Mouse (Mus musculus): ENCODE data around the gene Neurl4. TPM values are rescaled to one million over a fixed set of nuclear protein-coding genes. Genes with fewer than 3 reads are reported as not detected.
A peak's percentile ranks its signal among the peaks of the same experiment; 100 is the strongest.

The Neurl4 gene
- total and polyA plus RNA-seq, 2 experiments from 2014 or later, result 16.7 to 112 TPM

- Histone ChIP-seq H3K4me3 (ENCODE audit: low read depth, low read length) (peak overlapping the region; percentile 81), H3K4me2 (ENCODE audit: low read depth, low read length, poor library complexity, severe bottlenecking) (peak overlapping the region; percentile 86), H3K9me3 (ENCODE audit: low read length) (no peaks in the 10 kb centered on the region), H3K36me3 (ENCODE audit: insufficient read depth, low read length) (peaks cover 11% of the 10 kb centered on the region), H3K4me1 (ENCODE audit: insufficient read depth, low read length) (peaks cover 6% of the 10 kb centered on the region; the same call in 1 of the 2 replicates), H3K27me3 (ENCODE audit: insufficient read depth, low read length) (no peaks in the 10 kb centered on the region), H3K27ac (ENCODE audit: low read depth, low read length) (peak overlapping the region; percentile 94; the same call in 1 of the 2 replicates), H3K9ac (replicated peaks; ENCODE audit: low read length, poor library complexity, severe bottlenecking) (peak overlapping the region; percentile 89; the same call in 1 of the 2 replicates)
- 19% methylated on average over 4 of the region's 4 CpGs for WGBS
- DNase-seq (ENCODE audit: low spot score) (no peak), ATAC-seq (ENCODE audit: low FRiP score) (no peak)
- TF ChIP-seq CTCF (IDR thresholded peaks at IDR 0.05), result no peak
Measured at GRCm38 (mm10) chr11:69899870-69900269, 1.0 kb upstream of the Neurl4 start.

- H3K9ac ChIP-seq (replicated peaks; ENCODE audit: low read length, poor library complexity, severe bottlenecking), result peak overlapping the region; percentile 89
- peak overlapping the region; percentile 86 for H3K4me2 ChIP-seq (ENCODE audit: low read depth, low read length, poor library complexity, severe bottlenecking)
- DNase-seq (ENCODE audit: low spot score) (peak; percentile 99), ATAC-seq (ENCODE audit: low FRiP score) (peak; percentile 85)
- no peak for TF ChIP-seq CTCF (IDR thresholded peaks at IDR 0.05)
- H3K4me1 ChIP-seq (ENCODE audit: insufficient read depth, low read length), result peaks cover 6% of the 10 kb centered on the region; the same call in 1 of the 2 replicates
- peak overlapping the region; percentile 81 for H3K4me3 ChIP-seq (ENCODE audit: low read depth, low read length)
- peak overlapping the region; percentile 94 for H3K27ac ChIP-seq (ENCODE audit: low read depth, low read length)
- no peaks in the 10 kb centered on the region for H3K27me3 ChIP-seq (ENCODE audit: insufficient read depth, low read length)
- H3K36me3 ChIP-seq (ENCODE audit: insufficient read depth, low read length), result peaks cover 24% of the 10 kb centered on the region
- H3K9me3 ChIP-seq (ENCODE audit: low read length), result no peaks in the 10 kb centered on the region
- under 1% methylated on average over 41 of the region's 42 CpGs for WGBS
Measured at GRCm38 (mm10) chr11:69901406-69901846, 554 bp downstream of the Neurl4 start.

- Histone ChIP-seq H3K27ac (ENCODE audit: low read depth, low read length) (peak overlapping the region; percentile 94), H3K4me3 (ENCODE audit: low read depth, low read length) (peak overlapping the region; percentile 81), H3K9ac (replicated peaks; ENCODE audit: low read length, poor library complexity, severe bottlenecking) (peak overlapping the region; percentile 89), H3K36me3 (ENCODE audit: insufficient read depth, low read length) (peaks cover 30% of the 10 kb centered on the region), H3K4me2 (ENCODE audit: low read depth, low read length, poor library complexity, severe bottlenecking) (peak overlapping the region; percentile 86), H3K4me1 (ENCODE audit: insufficient read depth, low read length) (peaks cover 6% of the 10 kb centered on the region; the same call in 1 of the 2 replicates), H3K27me3 (ENCODE audit: insufficient read depth, low read length) (no peaks in the 10 kb centered on the region), H3K9me3 (ENCODE audit: low read length) (no peaks in the 10 kb centered on the region)
- TF ChIP-seq CTCF (IDR thresholded peaks at IDR 0.05), result no peak
- no peak for DNase-seq (ENCODE audit: low spot score)
- ATAC-seq (ENCODE audit: low FRiP score), result 0 out of 2 replicates have a peak, but pooled peaks have one; percentile 2
- under 1% methylated on average over 35 of the region's 39 CpGs for WGBS
Measured at GRCm38 (mm10) chr11:69901993-69902392, 1.1 kb downstream of the Neurl4 start.

- Histone ChIP-seq H3K27me3 (ENCODE audit: insufficient read depth, low read length) (no peaks in the 10 kb centered on the region), H3K9ac (replicated peaks; ENCODE audit: low read length, poor library complexity, severe bottlenecking) (peak overlapping the region; percentile 89; the same call in 1 of the 2 replicates), H3K4me3 (ENCODE audit: low read depth, low read length) (no peak overlapping the region), H3K4me1 (ENCODE audit: insufficient read depth, low read length) (peaks cover 6% of the 10 kb centered on the region; the same call in 1 of the 2 replicates), H3K36me3 (ENCODE audit: insufficient read depth, low read length) (peaks cover 39% of the 10 kb centered on the region), H3K4me2 (ENCODE audit: low read depth, low read length, poor library complexity, severe bottlenecking) (peak overlapping the region; percentile 86), H3K27ac (ENCODE audit: low read depth, low read length) (0 out of 2 replicates have a peak overlapping the region, but pooled peaks have one; percentile 94), H3K9me3 (ENCODE audit: low read length) (no peaks in the 10 kb centered on the region)
- no peak for TF ChIP-seq CTCF (IDR thresholded peaks at IDR 0.05)
- ATAC-seq (ENCODE audit: low FRiP score), result no peak
- 91% methylated on average over 13 of the region's 13 CpGs for WGBS
- DNase-seq (ENCODE audit: low spot score), result no peak
Measured at GRCm38 (mm10) chr11:69902972-69903371, 2.1 kb downstream of the Neurl4 start.

GRCm38 (mm10) chr11:69904311-69904710 is 3.4 kb downstream of the Neurl4 start:
- H3K36me3 ChIP-seq (ENCODE audit: insufficient read depth, low read length), result peaks cover 53% of the 10 kb centered on the region
- WGBS, result 94% methylated on average over 9 of the region's 9 CpGs

GRCm38 (mm10) chr11:69908645-69909044 is 7.8 kb downstream of the Neurl4 start:
- WGBS, result 96% methylated on average over 11 of the region's 11 CpGs
- no peak overlapping the region for H3K27ac ChIP-seq (ENCODE audit: low read depth, low read length)
- H3K27me3 ChIP-seq (ENCODE audit: insufficient read depth, low read length), result no peaks in the 10 kb centered on the region
- no peak overlapping the region for H3K4me3 ChIP-seq (ENCODE audit: low read depth, low read length)
- no peaks in the 10 kb centered on the region; the same call in 1 of the 2 replicates for H3K4me1 ChIP-seq (ENCODE audit: insufficient read depth, low read length)
- no peaks in the 10 kb centered on the region for H3K9me3 ChIP-seq (ENCODE audit: low read length)
- TF ChIP-seq CTCF (IDR thresholded peaks at IDR 0.05), result no peak
- peaks cover 93% of the 10 kb centered on the region for H3K36me3 ChIP-seq (ENCODE audit: insufficient read depth, low read length)
- no peak for DNase-seq (ENCODE audit: low spot score)
- ATAC-seq (ENCODE audit: low FRiP score), result no peak
- H3K4me2 ChIP-seq (ENCODE audit: low read depth, low read length, poor library complexity, severe bottlenecking), result no peak overlapping the region
- no peak overlapping the region for H3K9ac ChIP-seq (replicated peaks; ENCODE audit: low read length, poor library complexity, severe bottlenecking)

More at GRCm38 (mm10) chr11:69904311-69904710, 3.4 kb downstream of the Neurl4 start:
- ATAC-seq (ENCODE audit: low FRiP score) (no peak), DNase-seq (ENCODE audit: low spot score) (no peak)
- Histone ChIP-seq H3K4me1 (ENCODE audit: insufficient read depth, low read length) (peaks cover 6% of the 10 kb centered on the region; the same call in 1 of the 2 replicates), H3K9me3 (ENCODE audit: low read length) (no peaks in the 10 kb centered on the region), H3K9ac (replicated peaks; ENCODE audit: low read length, poor library complexity, severe bottlenecking) (no peak overlapping the region), H3K27ac (ENCODE audit: low read depth, low read length) (no peak overlapping the region), H3K4me2 (ENCODE audit: low read depth, low read length, poor library complexity, severe bottlenecking) (no peak overlapping the region), H3K4me3 (ENCODE audit: low read depth, low read length) (no peak overlapping the region), H3K27me3 (ENCODE audit: insufficient read depth, low read length) (no peaks in the 10 kb centered on the region)
- TF ChIP-seq CTCF (IDR thresholded peaks at IDR 0.05), result no peak
